Mouse (Mus musculus): ENCODE data around the gene Exoc8.

Gene Exoc8

GRCm38 (mm10) chr8:124905482-124905881, 8.0 kb upstream of the Exoc8 start:
- DNase-seq = no peak

GRCm38 (mm10) chr8:124903198-124903597, 5.7 kb upstream of the Exoc8 start:
- DNase-seq = no peak

GRCm38 (mm10) chr8:124898251-124898905, 873 bp upstream of the Exoc8 start:
- no peak for DNase-seq

GRCm38 (mm10) chr8:124896632-124897385, 696 bp downstream of the Exoc8 start:
- DNase-seq = peak; percentile 64

- DNase-seq = peak; percentile 9
Observed at GRCm38 (mm10) chr8:124896010-124896631, 1.4 kb downstream of the Exoc8 start.

- DNase-seq = no peak
Observed at GRCm38 (mm10) chr8:124892596-124892995, 4.9 kb downstream of the Exoc8 start.

GRCm38 (mm10) chr8:124888385-124888784, 9.1 kb downstream of the Exoc8 start:
- DNase-seq = no peak

GRCm38 (mm10) chr8:124878946-124879526, 18.5 kb downstream of the Exoc8 start:
- DNase-seq = no peak

GRCm38 (mm10) chr8:124878141-124878540, 19.4 kb downstream of the Exoc8 start:
- DNase-seq = no peak

- no peak for DNase-seq
Observed at GRCm38 (mm10) chr8:124872690-124873089, 24.8 kb downstream of the Exoc8 start.

GRCm38 (mm10) chr8:124872081-124872480, 25.4 kb downstream of the Exoc8 start:
- no peak for DNase-seq

- no peak for DNase-seq
Observed at GRCm38 (mm10) chr8:124871474-124871873, 26.0 kb downstream of the Exoc8 start.

GRCm38 (mm10) chr8:124869708-124870107, 27.8 kb downstream of the Exoc8 start:
- DNase-seq = no peak

- DNase-seq = no peak
Observed at GRCm38 (mm10) chr8:124867126-124867525, 30.4 kb downstream of the Exoc8 start.

GRCm38 (mm10) chr8:124866669-124867068, 30.8 kb downstream of the Exoc8 start:
- DNase-seq = no peak

GRCm38 (mm10) chr8:124863729-124864128, 33.8 kb downstream of the Exoc8 start:
- DNase-seq = peak; percentile 33

- DNase-seq = no peak
Observed at GRCm38 (mm10) chr8:124863163-124863677, 34.3 kb downstream of the Exoc8 start.

- peak; percentile 95 for DNase-seq
Observed at GRCm38 (mm10) chr8:124862321-124863162, 35.0 kb downstream of the Exoc8 start, which contains the start of the genes Gnpat and 2810004N23Rik. Gene Gnpat, plus strand, starts transcription at chr8:124863033. Gene 2810004N23Rik, minus strand, starts transcription at chr8:124863120.

GRCm38 (mm10) chr8:124860188-124860587, 37.3 kb downstream of the Exoc8 start:
- no peak for DNase-seq

GRCm38 (mm10) chr8:124859466-124859865, 38.0 kb downstream of the Exoc8 start:
- DNase-seq = peak; percentile 56

GRCm38 (mm10) chr8:124853511-124853910, 44.0 kb downstream of the Exoc8 start:
- no peak for DNase-seq

- no peak for DNase-seq
Observed at GRCm38 (mm10) chr8:124845573-124845972, 51.9 kb downstream of the Exoc8 start.
